Mouse (Mus musculus) forebrain, postnatal 0 days (tissue): ENCODE measurements around the gene Sstr3. TPM values are rescaled to one million over a fixed set of nuclear protein-coding genes. Genes with fewer than 3 reads are reported as not detected.

Source experiments
- ATAC-seq: fragments of 200-750 bp; cut with Nextera tagmentation; 2 replicates; pipeline ENCODE4 v1.8.0; 2017; ENCODE audit warnings: mild to moderate bottlenecking, moderate library complexity
- DNase-seq: peaks from one replicate; pipeline ENCODE4 v3.0.0-alpha.2; 2015
- H3K27ac ChIP-seq: fragments of 300-500 bp; sonication (generic); 2 replicates; pipeline ENCODE4 v1.5.1; 2014; ENCODE audit warnings: low read depth, mild to moderate bottlenecking, antibody characterized with exemption, low read length, moderate library complexity, mixed read lengths
- H3K27me3 ChIP-seq: fragments of 300-500 bp; sonication (generic); 2 replicates; pipeline ENCODE4 v1.6.1; 2014; ENCODE audit warnings: mild to moderate bottlenecking, low read length, mixed read lengths; ENCODE audit not compliant: insufficient read depth
- H3K36me3 ChIP-seq: fragments of 300-500 bp; sonication (generic); 2 replicates; pipeline ENCODE4 v1.6.1; 2014; ENCODE audit warnings: mild to moderate bottlenecking, moderate library complexity; ENCODE audit not compliant: insufficient read depth
- H3K4me1 ChIP-seq: fragments of 300-500 bp; sonication (generic); 2 replicates; pipeline ENCODE4 v1.6.1; 2014; ENCODE audit warnings: antibody characterized with exemption; ENCODE audit not compliant: insufficient read depth
- H3K4me2 ChIP-seq: fragments of 300-500 bp; sonication (generic); 2 replicates; pipeline ENCODE4 v1.6.1; 2014; ENCODE audit warnings: low read depth, mild to moderate bottlenecking, moderate library complexity
- H3K4me3 ChIP-seq: fragments of 300-500 bp; sonication (generic); 2 replicates; pipeline ENCODE4 v1.5.1; 2014; ENCODE audit warnings: low read depth, low read length, mixed read lengths
- H3K9ac ChIP-seq: fragments of 300-500 bp; sonication (generic); 2 replicates; pipeline ENCODE4 v1.6.1; 2014; ENCODE audit warnings: mild to moderate bottlenecking
- H3K9me3 ChIP-seq: fragments of 300-500 bp; sonication (generic); 2 replicates; pipeline ENCODE4 v1.6.1; 2016; ENCODE audit warnings: low read length
- CTCF ChIP-seq: sonication (generic); IDR thresholded peaks from 2 replicates; pipeline ENCODE4 v1.5.1; 2016; ENCODE audit warnings: antibody characterized with exemption, control low read depth, low read depth
- WGBS: fragments of 180-500 bp; shearing (Covaris S2); extraction: QIAGEN DNeasy Blood & Tissue Kit; methylation state at CpG from one replicate; pipeline ENCODE4 v1.1.7; 2014; 5-methylcytosine and 5-hydroxymethylcytosine counted together
- polyA plus RNA-seq: library from polyadenylated mRNA; unstranded; fragments of >200 nt; fragmentation: Nextera tagmentation; extraction: Ambion mirVana; gene quantifications from 2 replicates; pipeline ENCODE4 v1.2.1, GENCODE M21; 2015
- total RNA-seq: library from RNA; depleted of rRNA; stranded (reverse); fragments of >200 nt; gene quantifications from 2 replicates; pipeline ENCODE4 v1.2.3, GENCODE M21; 2014

Gene Sstr3
- total and polyA plus RNA-seq, 2 experiments from 2014 or later = 0.71 to 2.8 TPM

GRCm38 (mm10) chr15:78588049-78588448 is 43.6 kb upstream of the Sstr3 start:
- TF ChIP-seq CTCF = no peak
- no peak overlapping the region for H3K27ac ChIP-seq
- H3K4me2 ChIP-seq = no peak overlapping the region
- WGBS = 88% methylated on average over 4 of the region's 4 CpGs
- no peak for DNase-seq
- H3K9me3 ChIP-seq = no peaks in the 10 kb centered on the region
- no peak overlapping the region for H3K9ac ChIP-seq
- H3K36me3 ChIP-seq = no peaks in the 10 kb centered on the region
- H3K4me3 ChIP-seq = no peak overlapping the region
- no peaks in the 10 kb centered on the region; the same call in 1 of the 2 replicates for H3K4me1 ChIP-seq
- H3K27me3 ChIP-seq = no peaks in the 10 kb centered on the region
- no peak for ATAC-seq

- peak; percentile 97 for TF ChIP-seq CTCF
- WGBS = 47% methylated on average over 18 of the region's 18 CpGs
- no peaks in the 10 kb centered on the region for H3K36me3 ChIP-seq
- no peaks in the 10 kb centered on the region for H3K9me3 ChIP-seq
- H3K27ac ChIP-seq = 0 out of 2 replicates have a peak overlapping the region, but pooled peaks have one; percentile 40
- H3K9ac ChIP-seq = no peak overlapping the region
- DNase-seq (peak; percentile 90), ATAC-seq (peak; percentile 95)
- H3K4me3 ChIP-seq = no peak overlapping the region
- H3K4me1 ChIP-seq = no peaks in the 10 kb centered on the region; the same call in 1 of the 2 replicates
- no peak overlapping the region for H3K4me2 ChIP-seq
- H3K27me3 ChIP-seq = no peaks in the 10 kb centered on the region
These were observed 42.8 kb upstream of the Sstr3 start for GRCm38 (mm10) chr15:78587050-78587994.

GRCm38 (mm10) chr15:78585404-78585803 is 40.9 kb upstream of the Sstr3 start:
- H3K9ac ChIP-seq = no peak overlapping the region
- no peaks in the 10 kb centered on the region for H3K36me3 ChIP-seq
- ATAC-seq = no peak
- no peak for TF ChIP-seq CTCF
- 90% methylated on average over 7 of the region's 7 CpGs for WGBS
- H3K27ac ChIP-seq = no peak overlapping the region
- no peak overlapping the region for H3K4me2 ChIP-seq
- H3K4me1 ChIP-seq = peaks cover 9% of the 10 kb centered on the region
- DNase-seq = no peak
- no peaks in the 10 kb centered on the region for H3K9me3 ChIP-seq
- no peak overlapping the region for H3K4me3 ChIP-seq
- no peaks in the 10 kb centered on the region for H3K27me3 ChIP-seq

- no peak overlapping the region for H3K4me3 ChIP-seq
- no peak for TF ChIP-seq CTCF
- H3K4me1 ChIP-seq = peaks cover 15% of the 10 kb centered on the region
- H3K9me3 ChIP-seq = no peaks in the 10 kb centered on the region
- H3K27me3 ChIP-seq = no peaks in the 10 kb centered on the region
- H3K36me3 ChIP-seq = no peaks in the 10 kb centered on the region
- WGBS = 23% methylated on average over 11 of the region's 11 CpGs
- ATAC-seq (no peak), DNase-seq (no peak)
- 0 out of 2 replicates have a peak overlapping the region, but pooled peaks have one; percentile 6 for H3K9ac ChIP-seq
- H3K4me2 ChIP-seq = no peak overlapping the region
- no peak overlapping the region for H3K27ac ChIP-seq
These were observed 38.9 kb upstream of the Sstr3 start for GRCm38 (mm10) chr15:78583352-78583751.

- no peak for DNase-seq
- Histone ChIP-seq H3K4me2 (no peak overlapping the region), H3K4me1 (peaks cover 15% of the 10 kb centered on the region; the same call in 1 of the 2 replicates), H3K9me3 (no peaks in the 10 kb centered on the region), H3K4me3 (no peak overlapping the region), H3K9ac (no peak overlapping the region), H3K27ac (no peak overlapping the region), H3K36me3 (no peaks in the 10 kb centered on the region), H3K27me3 (no peaks in the 10 kb centered on the region)
- TF ChIP-seq CTCF = no peak
- no peak for ATAC-seq
- 69% methylated on average over 4 of the region's 4 CpGs for WGBS
These were observed 31.9 kb upstream of the Sstr3 start for GRCm38 (mm10) chr15:78576284-78576810.

GRCm38 (mm10) chr15:78572658-78573397 is 28.3 kb upstream of the Sstr3 start, which contains the start of gene Rac2:
Rac2 (minus strand) TSS chr15:78572783.
- Histone ChIP-seq H3K9me3 (no peaks in the 10 kb centered on the region), H3K4me3 (no peak within 1 kb of the TSS), H3K27me3 (no peaks in the 10 kb centered on the region), H3K9ac (no peak within 1 kb of the TSS), H3K4me1 (no peaks in the 10 kb centered on the region), H3K36me3 (no peaks in the 10 kb centered on the region), H3K4me2 (no peak within 1 kb of the TSS), H3K27ac (no peak within 1 kb of the TSS)
- 86% methylated on average over 8 of the region's 8 CpGs for WGBS
- no peak for TF ChIP-seq CTCF
- ATAC-seq (no peak), DNase-seq (no peak)
